Mouse (Mus musculus) hindbrain, postnatal 0 days (tissue): Measurements from ENCODE around the gene Arsg. TPM values are rescaled to one million over a fixed set of nuclear protein-coding genes. Genes with fewer than 3 reads are reported as not detected.

Experiments
- ATAC-seq: fragments of 200-750 bp; cut with Nextera tagmentation; 2 replicates; pipeline ENCODE4 v1.8.0; 2017; ENCODE audit warnings: mild to moderate bottlenecking, moderate TSS enrichment, moderate library complexity
- DNase-seq: peaks from one replicate; pipeline ENCODE4 v3.0.0-alpha.2; 2015; ENCODE audit warnings: low spot score
- H3K27ac ChIP-seq: fragments of 300-500 bp; sonication (generic); 2 replicates; pipeline ENCODE4 v1.5.1; 2014; ENCODE audit warnings: mild to moderate bottlenecking
- H3K27me3 ChIP-seq: fragments of 300-500 bp; sonication (generic); 2 replicates; pipeline ENCODE4 v1.6.1; 2014; ENCODE audit warnings: low read length, mixed read lengths; ENCODE audit not compliant: insufficient read depth
- H3K36me3 ChIP-seq: fragments of 300-500 bp; sonication (generic); 2 replicates; pipeline ENCODE4 v1.6.1; 2014; ENCODE audit warnings: low read length, mixed read lengths; ENCODE audit not compliant: insufficient read depth
- H3K4me1 ChIP-seq: fragments of 300-500 bp; sonication (generic); 2 replicates; pipeline ENCODE4 v1.6.1; 2014; ENCODE audit warnings: antibody characterized with exemption, low read length, mixed read lengths; ENCODE audit not compliant: insufficient read depth
- H3K4me2 ChIP-seq: fragments of 300-500 bp; sonication (generic); 2 replicates; pipeline ENCODE4 v1.6.1; 2014; ENCODE audit warnings: low read depth, mild to moderate bottlenecking, low read length, moderate library complexity, mixed read lengths
- H3K4me3 ChIP-seq: fragments of 300-500 bp; sonication (generic); 2 replicates; pipeline ENCODE4 v1.5.1; 2014; ENCODE audit warnings: low read length
- H3K9ac ChIP-seq: fragments of 300-500 bp; sonication (generic); replicated peaks from 2 replicates; pipeline ENCODE4 v1.6.1; 2014; ENCODE audit warnings: mild to moderate bottlenecking, low read length, moderate library complexity, mixed read lengths
- H3K9me3 ChIP-seq: fragments of 300-500 bp; sonication (generic); 2 replicates; pipeline ENCODE4 v1.6.1; 2016; ENCODE audit warnings: low read length, mixed read lengths
- CTCF ChIP-seq: IDR thresholded peaks from 2 replicates; pipeline ENCODE4 v1.5.1; 2016; ENCODE audit warnings: antibody characterized with exemption, control low read depth, low read depth
- WGBS: fragments of 180-500 bp; shearing (Covaris S2); extraction: QIAGEN DNeasy Blood & Tissue Kit; methylation state at CpG from one replicate; pipeline ENCODE4 v1.1.7; 2014; 5-methylcytosine and 5-hydroxymethylcytosine counted together
- polyA plus RNA-seq: library from polyadenylated mRNA; unstranded; fragments of >200 nt; fragmentation: Nextera tagmentation; extraction: Ambion mirVana; gene quantifications from 2 replicates; pipeline ENCODE4 v1.2.1, GENCODE M21; 2015
- total RNA-seq: library from RNA; depleted of rRNA; stranded (reverse); fragments of >200 nt; gene quantifications from 2 replicates; pipeline ENCODE4 v1.2.3, GENCODE M21; 2014

Arsg gene
- total and polyA plus RNA-seq, 2 experiments from 2014 or later = 10.3 to 10.4 TPM

- no peak overlapping the region for H3K4me2 ChIP-seq
- no peaks in the 10 kb centered on the region for H3K4me1 ChIP-seq
- no peak overlapping the region for H3K27ac ChIP-seq
- no peak overlapping the region for H3K9ac ChIP-seq
- WGBS = 70% methylated on average over 13 of the region's 13 CpGs
- no peak for TF ChIP-seq CTCF
- H3K27me3 ChIP-seq = no peaks in the 10 kb centered on the region
- no peaks in the 10 kb centered on the region for H3K36me3 ChIP-seq
- no peak overlapping the region for H3K4me3 ChIP-seq
- H3K9me3 ChIP-seq = no peaks in the 10 kb centered on the region
- DNase-seq (no peak), ATAC-seq (no peak)
Measured at GRCm38 (mm10) chr11:109587019-109587418, 113.8 kb downstream of the Arsg start.

GRCm38 (mm10) chr11:109587638-109588374 lies 114.6 kb downstream of the Arsg start:
- no peak for DNase-seq
- no peaks in the 10 kb centered on the region for H3K4me1 ChIP-seq
- WGBS = 75% methylated on average over 15 of the region's 15 CpGs
- ATAC-seq = no peak
- no peaks in the 10 kb centered on the region for H3K27me3 ChIP-seq
- no peak overlapping the region for H3K4me2 ChIP-seq
- no peak overlapping the region for H3K9ac ChIP-seq
- H3K4me3 ChIP-seq = no peak overlapping the region
- H3K9me3 ChIP-seq = no peaks in the 10 kb centered on the region
- TF ChIP-seq CTCF = no peak
- H3K36me3 ChIP-seq = no peaks in the 10 kb centered on the region
- H3K27ac ChIP-seq = no peak overlapping the region

GRCm38 (mm10) chr11:109590012-109590411 lies 116.8 kb downstream of the Arsg start:
- no peak for ATAC-seq
- 88% methylated on average over 8 of the region's 8 CpGs for WGBS
- Histone ChIP-seq H3K36me3 (no peaks in the 10 kb centered on the region; the same call in 1 of the 2 replicates), H3K4me1 (no peaks in the 10 kb centered on the region), H3K9me3 (no peaks in the 10 kb centered on the region), H3K4me3 (no peak overlapping the region), H3K27me3 (no peaks in the 10 kb centered on the region), H3K9ac (0 out of 2 replicates have a peak overlapping the region, but pooled peaks have one; percentile 5), H3K27ac (no peak overlapping the region), H3K4me2 (no peak overlapping the region)
- no peak for DNase-seq
- no peak for TF ChIP-seq CTCF

GRCm38 (mm10) chr11:109591511-109591910 lies 118.3 kb downstream of the Arsg start:
- Histone ChIP-seq H3K9ac (no peak overlapping the region), H3K36me3 (no peaks in the 10 kb centered on the region; the same call in 1 of the 2 replicates), H3K4me1 (no peaks in the 10 kb centered on the region), H3K27ac (no peak overlapping the region), H3K9me3 (no peaks in the 10 kb centered on the region), H3K4me3 (no peak overlapping the region), H3K27me3 (no peaks in the 10 kb centered on the region), H3K4me2 (no peak overlapping the region)
- 85% methylated on average over 4 of the region's 4 CpGs for WGBS
- no peak for DNase-seq
- TF ChIP-seq CTCF = no peak
- ATAC-seq = no peak

- WGBS = 71% methylated on average over 6 of the region's 6 CpGs
- Histone ChIP-seq H3K27me3 (no peaks in the 10 kb centered on the region), H3K4me1 (no peaks in the 10 kb centered on the region), H3K36me3 (peaks cover 3% of the 10 kb centered on the region; the same call in 1 of the 2 replicates), H3K4me3 (no peak overlapping the region), H3K27ac (no peak overlapping the region), H3K4me2 (no peak overlapping the region), H3K9me3 (no peaks in the 10 kb centered on the region), H3K9ac (no peak overlapping the region)
- TF ChIP-seq CTCF = no peak
- DNase-seq = no peak
- no peak for ATAC-seq
Measured at GRCm38 (mm10) chr11:109593200-109593981, 120.2 kb downstream of the Arsg start.

GRCm38 (mm10) chr11:109594761-109595160 lies 121.6 kb downstream of the Arsg start:
- Histone ChIP-seq H3K9me3 (no peaks in the 10 kb centered on the region), H3K27ac (no peak overlapping the region), H3K4me3 (no peak overlapping the region), H3K4me2 (no peak overlapping the region), H3K27me3 (no peaks in the 10 kb centered on the region), H3K36me3 (peaks cover 3% of the 10 kb centered on the region; the same call in 1 of the 2 replicates), H3K9ac (no peak overlapping the region), H3K4me1 (no peaks in the 10 kb centered on the region)
- TF ChIP-seq CTCF = no peak
- no peak for DNase-seq
- 81% methylated on average over 8 of the region's 8 CpGs for WGBS
- ATAC-seq = no peak
